Mouse (Mus musculus): ENCODE data around the gene Btbd9.
"Not testable (repeated sequence)": the region's sequence is repeated elsewhere in the genome, so short reads cannot be mapped to it uniquely, and the experiment has no call there.

Btbd9 gene

DNA sequence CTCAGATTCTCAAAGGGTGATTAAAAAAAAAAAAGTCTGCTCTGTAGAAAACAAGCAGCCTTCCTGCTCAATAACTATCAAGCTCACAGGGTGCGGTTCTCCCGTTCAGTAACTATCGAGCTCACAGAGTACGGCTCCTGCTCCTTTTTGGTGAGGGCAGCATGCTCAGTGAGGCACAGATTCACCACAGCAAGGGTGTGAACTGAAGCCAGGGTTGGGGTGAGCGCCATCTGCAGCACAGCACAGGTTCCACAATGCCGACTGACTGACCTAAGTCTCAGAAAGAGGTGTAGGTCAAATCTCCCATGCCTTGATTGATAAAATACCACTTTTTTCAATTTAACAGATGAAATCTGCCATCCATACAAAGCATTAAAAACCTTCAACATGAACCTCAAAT, 66.1 kb downstream of the Btbd9 start:
- peak; percentile 87 to 93 for DNase-seq

DNA sequence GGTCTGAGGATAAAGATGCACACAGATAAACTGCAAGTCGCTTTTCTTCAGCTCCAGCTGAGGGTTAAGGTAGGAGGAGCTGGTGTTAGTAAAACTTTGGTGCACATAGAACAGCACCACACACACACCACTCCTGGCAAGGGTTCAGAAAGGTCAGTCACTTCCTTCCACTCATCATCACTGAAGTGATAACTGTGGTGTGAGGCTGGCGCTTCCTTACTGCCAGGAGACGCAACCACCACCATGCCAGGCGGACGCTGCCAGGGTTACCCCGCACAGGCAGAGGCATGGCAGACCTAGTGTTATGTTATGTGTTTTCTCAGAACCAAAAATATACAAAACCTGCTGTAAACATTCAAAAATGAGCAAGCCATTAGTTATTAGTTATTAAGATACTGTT, 66.6 kb downstream of the Btbd9 start:
- DNase-seq: peak; percentile 50

DNA sequence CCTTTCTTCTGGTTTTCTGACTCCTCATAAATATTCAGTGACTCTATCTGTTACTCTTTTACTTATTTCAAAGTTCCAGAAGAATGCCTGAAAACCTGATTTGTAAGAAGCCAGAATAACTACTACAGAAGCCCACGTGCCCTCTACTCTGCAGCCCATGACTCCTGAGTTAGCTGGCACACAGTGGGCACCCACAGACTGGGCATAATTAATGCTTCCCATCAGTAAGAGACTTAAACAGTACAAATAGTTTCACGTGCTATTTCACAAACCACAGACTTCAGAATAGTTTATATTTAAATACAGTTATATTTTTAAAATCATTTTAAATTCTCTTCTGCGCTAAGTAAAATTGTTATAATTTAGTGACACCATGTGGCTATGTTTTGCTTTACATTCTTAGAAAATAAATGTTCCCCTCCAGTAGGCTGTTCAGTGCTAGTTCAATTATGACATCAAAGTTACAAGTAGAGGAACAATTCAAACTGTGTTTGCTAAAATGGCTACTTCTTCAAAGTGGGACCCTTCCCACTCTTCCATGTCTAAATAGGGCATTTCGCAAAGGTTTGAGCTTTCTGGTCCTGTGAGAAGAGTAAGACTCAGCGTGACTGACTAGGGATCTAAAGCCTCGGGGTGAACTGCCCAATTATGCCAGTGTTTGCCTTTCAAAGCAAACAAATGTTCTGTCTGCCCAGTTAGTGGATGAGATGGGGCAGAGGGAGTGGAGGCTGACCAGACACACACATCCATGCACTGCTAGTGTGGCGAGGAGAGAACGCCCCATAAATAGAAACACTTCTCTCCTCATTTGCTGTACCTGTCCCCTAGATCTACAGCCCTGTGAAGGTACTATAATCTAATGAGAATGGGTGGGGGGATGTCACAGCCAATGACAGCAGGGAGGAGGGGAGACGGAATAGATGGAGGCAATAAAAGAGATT, 68.4 kb downstream of the Btbd9 start:
- DNase-seq: no peak

DNA sequence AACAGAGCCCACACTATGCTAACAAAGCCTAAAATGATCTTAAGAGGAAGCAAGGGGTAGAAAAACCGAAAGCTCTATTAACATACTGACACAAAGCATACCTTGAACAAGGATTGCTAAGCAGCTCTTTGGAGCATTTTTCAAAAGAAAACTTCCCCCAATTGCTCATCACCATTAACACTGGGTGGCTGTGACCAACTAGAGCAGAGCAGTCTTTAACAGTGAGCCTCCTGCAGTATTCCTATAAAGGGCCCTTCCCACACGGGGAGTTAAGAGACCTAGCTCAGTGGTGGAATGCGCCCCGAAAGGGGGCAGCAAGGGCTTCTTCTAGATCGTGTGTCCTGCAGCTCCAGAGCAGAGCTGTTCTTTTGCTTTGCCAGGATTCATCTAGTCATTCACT, 69.4 kb downstream of the Btbd9 start:
- DNase-seq: no peak

DNA sequence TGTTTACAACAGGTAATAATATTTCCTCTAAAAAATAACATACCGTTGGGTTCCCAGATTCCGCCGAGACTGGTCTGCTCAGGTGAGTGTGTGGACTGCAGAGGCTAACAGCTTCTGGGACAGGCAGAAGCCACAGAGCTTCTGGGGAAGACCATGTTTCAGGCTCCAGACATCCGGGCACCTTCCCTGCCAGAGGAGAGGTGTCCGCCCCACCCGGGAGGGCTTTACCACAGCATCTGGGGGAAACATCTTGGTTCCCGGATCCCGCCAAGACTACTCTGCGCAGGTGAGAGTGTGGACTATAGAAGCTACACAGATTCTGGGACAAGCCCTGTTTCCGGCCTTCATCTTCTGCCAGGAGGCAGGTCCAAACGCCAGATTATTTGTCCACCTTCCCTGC, 76.7 kb downstream of the Btbd9 start:
- DNase-seq: not testable (repeated sequence)

DNA sequence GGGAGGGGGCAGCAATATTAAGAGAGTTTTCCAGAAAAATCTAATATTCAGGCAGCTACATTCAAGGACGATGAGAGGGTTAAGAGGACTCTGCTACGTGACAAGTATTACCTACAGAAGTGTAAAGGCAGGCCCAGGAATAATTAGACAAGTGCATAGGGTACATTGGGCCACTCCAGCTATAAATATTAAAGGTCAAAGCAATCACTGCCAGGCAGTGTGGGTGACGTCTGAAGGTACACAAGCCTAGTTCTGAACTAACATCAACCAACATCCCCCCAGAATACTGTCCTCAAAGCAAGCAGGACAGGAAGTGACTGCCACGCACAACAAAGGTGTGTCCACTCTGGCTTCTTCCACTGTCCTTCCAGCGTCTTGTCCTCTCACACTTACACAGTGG, 77.5 kb downstream of the Btbd9 start:
- DNase-seq: no peak

DNA sequence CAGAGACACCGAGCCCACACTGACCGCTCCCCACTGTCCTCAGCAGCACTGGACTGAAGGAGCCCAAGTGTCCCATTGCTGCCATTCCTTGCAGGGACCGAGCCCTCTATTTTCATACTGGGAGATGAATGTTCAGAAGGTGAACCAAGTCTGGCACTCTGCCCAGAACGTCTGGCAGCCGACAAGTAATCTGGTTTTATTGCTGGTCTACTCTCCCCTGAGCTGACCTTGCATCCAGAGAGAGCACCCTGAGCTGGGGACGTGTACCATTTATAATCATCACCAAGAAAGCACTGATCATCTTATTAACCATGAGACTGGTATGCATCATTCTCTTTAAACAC, 77.9 kb downstream of the Btbd9 start:
- DNase-seq: peak; percentile 67 to 68

DNA sequence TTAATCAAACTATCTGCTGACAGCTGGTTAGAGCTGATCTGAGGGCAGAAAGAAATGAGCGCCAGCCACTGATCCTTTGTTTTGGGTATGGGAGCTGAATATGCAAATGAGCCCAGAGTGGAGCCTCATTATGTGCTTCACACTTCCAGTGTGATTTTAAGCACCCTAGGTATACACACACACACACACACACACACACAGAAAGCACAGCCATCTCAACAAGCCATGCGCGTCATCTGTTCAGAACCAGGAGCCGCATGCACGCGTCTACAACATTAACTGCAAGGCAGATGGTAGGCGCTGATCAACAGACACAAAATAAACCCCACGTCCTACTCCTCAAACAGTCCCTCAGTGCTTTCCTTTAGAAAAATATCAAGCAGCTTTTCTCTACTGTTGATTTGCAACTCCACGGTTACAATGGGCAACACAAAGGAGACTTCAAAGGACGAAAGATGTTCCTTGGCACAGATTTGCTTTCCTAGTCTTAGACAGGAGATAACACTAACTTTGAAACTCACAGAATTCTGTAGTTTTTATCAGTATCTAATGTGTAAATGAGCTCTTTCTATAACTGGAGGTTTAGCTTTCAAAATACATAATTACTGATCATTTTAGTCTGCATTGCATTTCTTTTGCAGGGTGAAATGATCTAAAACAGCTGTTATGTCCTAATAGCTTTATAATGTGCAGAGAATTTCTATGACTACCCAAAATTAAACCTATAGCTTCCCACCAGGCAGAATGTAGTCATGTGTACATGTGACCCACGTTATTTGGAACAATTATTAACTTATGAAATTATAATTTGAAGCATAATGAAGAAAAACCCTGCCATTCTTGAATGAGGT, 78.5 kb downstream of the Btbd9 start:
- DNase-seq: no peak

DNA sequence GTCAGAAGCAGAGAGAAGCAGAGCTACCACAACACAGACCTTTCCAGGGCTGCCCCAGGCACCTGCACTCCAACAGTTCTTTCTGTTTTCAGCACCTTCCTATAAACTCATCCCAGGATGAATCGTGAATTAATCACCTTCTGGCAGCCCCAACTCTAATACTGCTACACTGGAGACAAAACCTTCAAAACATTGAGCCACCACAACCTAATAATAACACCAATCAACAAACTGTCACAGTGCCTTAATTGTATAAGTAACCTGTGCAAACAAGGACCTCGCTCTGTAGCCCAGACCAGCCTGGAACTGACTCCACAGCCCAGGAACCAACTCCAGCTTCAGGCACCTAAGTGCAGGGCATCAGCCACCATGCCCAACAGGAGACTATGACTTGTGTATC, 80.7 kb downstream of the Btbd9 start:
- DNase-seq: no peak

DNA sequence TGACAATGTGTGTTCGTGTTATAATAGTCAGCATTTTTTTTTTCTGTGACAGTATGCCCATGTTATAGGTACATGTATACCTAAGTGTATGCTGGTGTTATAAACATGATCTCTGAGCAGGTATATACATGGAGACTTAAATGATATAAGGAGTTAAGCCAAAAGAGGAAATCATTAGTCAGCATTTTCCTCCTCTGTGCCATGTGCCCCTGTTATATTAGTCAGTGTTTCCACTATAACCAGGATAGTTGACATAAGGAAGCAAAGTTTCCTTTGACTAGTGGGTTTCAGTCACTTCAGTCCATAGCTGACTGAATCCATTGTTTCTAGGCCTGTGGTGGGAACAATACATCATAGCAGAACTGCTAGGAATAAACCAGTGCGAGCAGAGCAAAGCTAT, 81.1 kb downstream of the Btbd9 start:
- DNase-seq: no peak

DNA sequence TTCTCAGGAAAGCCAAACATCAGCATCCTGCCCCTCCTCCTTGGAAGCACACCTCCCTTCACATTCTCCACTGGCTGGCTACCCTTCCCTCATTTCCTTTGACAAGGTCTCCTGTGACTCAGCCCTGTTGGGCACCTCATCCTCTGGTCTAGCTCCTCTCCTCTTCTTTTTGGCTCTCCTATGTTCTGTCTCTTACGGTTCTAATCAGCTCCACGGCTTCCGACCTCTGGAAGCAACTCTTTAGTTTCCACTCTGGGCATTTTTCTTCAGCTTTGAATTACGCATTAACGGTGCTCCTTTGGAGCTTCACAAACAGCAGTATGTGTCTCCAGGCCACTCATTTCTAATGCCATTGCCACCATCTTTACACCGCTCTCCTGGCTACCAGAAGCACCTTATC, 82.8 kb downstream of the Btbd9 start:
- DNase-seq: no peak

DNA sequence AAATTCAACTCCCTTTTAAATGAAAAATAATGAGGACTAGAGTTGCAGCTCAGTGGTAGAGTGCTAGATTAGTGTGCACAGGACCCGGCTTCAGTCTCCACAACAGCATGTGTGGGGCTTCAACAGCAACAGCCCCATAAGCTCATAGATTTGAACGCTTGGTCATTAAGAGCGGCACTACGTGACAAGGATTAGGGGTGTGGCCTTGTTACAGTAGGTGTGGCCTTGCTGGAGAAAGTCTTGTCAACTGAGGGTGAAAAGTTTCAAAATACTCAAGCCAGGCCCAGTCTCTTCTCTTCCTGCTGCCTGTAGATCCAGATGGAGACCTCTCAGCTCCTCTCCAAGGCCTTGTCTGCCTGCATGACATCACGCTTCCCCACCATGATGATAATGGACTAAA, 84.1 kb downstream of the Btbd9 start:
- DNase-seq: no peak

DNA sequence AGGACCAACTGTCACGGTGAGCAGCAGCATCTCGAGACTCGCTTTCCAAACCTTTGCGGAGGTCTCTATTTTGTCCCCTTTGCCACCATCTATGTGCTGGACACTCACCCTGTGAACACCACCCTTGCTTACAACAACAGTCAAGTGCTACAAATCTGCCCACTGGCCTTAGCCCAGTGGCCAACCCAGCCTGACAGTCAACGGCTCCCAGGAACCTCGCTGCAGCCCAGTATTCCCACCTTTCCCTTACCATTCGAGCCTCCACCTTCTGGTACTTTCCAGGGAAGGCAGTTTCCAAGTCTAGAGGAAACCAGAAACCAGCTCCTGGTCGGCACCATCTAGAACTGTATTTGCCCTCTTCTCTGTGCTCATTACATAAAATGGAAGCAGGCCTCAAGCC, 84.7 kb downstream of the Btbd9 start:
- no peak for DNase-seq

DNA sequence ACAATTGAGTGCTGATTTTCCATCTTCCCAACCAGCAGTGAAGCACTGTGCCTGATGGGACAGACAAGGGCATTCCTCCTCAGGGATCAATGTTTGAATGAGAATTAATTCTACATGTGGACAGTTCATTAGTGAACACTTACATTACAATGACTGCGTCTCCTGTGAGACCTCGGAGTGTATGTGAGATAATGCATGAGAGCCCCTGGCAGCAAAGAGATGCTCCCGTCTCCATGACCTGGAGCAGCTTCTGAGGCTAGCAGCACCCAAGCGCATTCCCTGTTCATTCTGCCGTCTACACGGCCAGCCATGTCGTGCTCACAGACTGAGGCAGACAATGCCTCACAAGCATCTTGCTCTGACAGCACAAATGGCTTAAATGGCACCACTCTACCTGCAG, 85.7 kb downstream of the Btbd9 start:
- no peak for DNase-seq

DNA sequence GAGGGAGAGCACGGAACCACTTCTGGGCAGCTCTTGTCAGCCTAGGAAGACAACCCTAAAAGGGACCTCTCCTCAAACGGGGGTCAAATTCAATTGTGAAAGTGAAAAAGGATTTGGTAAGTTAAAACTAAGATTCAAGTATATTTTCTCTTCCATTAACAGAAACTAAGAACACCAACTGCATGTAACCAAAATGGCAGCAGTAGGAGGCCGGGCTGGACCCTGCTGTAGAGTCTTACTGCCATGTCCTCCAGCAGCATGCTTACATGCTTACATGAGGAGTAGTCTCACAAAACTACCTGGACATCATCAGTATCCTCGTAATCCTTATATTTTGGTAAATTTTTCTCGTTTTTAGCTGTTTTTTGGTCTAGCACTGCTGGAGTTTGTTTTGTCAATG, 86.2 kb downstream of the Btbd9 start:
- DNase-seq: no peak

DNA sequence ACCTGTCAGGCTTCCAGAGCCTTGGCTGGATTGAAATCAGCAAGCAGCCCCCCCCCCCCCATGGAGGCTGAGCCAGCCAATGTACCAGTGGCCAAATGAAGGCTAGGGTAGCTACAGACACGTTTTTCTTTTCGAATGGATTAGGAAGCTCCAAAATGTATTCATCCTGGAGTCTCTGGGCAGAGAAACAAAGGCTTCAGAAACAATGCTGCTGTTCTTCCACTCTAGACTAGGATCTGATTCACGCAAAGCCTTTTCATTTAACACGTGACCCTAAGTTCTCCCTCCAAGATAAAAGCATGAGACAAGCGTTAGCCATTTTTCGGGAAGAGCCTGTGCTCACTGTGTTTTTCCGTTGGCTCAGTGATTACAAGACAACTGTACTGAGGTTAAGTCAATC, 86.7 kb downstream of the Btbd9 start:
- DNase-seq: no peak

DNA sequence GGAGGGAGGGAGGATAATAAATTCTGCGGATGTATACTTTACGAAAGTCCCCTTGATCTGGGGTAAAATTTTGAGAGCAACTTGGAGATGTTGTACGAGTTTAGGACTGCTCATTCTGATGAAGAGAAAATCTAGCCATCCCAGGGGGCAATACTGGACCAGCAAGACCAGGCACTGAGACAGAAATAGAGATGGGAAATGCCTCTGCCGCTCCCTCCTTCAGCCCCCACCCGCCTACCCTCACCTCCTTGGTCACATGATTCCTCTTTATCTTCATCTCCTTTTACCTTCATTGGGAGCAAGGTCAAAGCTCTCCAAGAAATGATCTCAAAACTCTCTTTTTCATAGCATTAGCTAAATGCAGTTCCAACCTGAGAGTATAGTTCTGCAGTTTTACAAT, 88.6 kb downstream of the Btbd9 start:
- no peak for DNase-seq

DNA sequence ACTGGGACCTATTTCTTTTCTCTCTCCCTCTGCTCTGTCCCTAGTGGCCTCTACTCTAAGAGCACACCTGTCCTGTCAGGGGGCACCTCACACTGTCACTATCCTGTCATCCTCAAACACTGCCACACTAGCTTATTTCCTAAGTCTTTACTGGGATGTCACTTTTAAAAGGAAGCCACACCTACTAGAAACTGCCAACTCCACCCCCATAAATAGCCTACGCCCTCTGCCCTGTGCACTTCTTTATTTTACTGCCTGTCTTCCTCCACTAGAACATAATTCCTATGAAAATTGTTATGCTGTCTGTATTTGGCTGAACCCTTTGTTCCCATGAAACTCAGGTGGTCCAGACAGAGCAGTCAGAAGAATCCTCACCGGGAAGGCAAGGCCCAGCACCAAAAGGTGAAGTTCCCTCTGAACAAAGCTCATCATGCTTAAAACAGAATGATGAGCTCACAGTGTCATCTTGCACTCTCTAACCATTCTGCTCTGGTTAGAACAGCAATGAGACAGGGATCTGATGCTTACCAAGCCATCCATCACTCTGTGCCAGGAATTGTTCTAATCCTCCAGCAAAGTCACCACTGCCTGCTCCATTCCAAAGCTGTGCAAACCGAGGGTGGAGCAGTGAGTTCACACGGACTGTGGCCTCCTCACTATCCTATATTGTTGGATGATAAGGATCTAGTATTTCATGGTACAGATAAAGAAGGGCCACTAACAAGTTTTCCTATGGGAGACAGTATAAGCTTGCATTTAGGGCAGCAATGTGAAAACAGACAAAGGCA, 91.0 kb downstream of the Btbd9 start:
- DNase-seq: no peak

DNA sequence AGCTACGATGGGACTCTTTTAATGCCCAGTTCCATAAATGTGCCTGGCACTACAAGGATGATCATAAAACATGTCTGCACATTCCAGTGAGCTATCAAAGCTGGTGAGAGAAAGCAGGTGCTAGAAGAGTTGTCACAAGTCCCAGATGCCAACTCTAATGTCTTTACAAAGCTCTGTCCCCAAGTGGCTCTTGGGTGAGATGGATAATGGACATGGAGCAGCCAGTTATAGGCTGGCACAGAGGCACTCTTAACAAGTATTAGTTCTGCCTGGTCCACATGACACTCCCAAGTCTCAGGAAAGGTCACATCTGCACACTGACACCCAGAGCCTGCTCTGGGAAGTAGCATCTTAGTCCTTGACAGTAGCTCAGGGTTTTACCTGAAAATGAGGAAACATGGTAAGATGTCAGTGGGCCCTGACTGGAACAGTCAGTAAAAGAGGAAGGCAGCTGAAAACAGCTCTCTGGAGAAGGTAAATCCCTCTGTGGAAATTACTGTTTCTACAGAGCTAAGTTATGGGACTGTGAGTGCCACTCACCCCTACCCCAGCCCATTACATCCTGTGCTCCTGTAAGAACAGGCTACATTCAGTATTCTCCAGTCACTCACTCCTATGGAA, 91.7 kb downstream of the Btbd9 start:
- DNase-seq: no peak

DNA sequence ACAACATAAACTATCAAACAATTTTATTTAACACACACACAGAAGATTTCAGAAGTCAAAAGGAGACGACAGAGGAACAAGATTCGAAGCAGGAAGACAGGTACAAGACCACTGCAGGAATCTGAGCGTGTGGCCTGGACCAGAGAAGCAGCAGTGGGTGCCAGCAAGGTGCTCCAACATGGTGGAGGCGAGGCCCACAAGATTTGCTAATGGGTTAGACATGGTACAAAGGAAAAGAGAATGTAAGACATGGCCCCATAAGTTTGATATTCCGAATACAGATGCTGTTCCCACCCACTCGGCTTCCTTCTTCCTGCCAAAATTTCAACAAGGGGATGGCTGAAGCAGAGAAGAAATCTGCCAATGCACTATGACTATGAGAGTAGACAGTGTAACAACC, 94.5 kb downstream of the Btbd9 start:
- no peak for DNase-seq

DNA sequence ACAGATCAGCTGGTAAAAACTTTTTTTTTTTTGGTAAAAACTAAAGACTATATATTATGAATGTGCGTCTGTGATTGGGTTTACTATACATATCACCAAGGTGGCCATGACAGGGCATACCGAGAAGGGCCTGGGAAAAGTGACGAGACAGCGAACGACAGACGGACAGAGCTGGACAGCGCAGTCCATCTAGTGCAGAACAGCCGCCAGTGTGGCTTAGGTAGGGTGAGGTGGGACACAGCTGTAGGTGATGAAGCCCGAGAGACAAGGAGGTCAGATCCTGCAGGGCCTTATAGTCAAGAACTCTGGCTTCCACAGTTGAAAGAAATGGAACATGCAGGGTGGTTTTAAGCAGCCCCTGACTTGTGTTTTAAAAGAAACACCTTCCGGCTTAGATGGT, 94.9 kb downstream of the Btbd9 start:
- DNase-seq: no peak

DNA sequence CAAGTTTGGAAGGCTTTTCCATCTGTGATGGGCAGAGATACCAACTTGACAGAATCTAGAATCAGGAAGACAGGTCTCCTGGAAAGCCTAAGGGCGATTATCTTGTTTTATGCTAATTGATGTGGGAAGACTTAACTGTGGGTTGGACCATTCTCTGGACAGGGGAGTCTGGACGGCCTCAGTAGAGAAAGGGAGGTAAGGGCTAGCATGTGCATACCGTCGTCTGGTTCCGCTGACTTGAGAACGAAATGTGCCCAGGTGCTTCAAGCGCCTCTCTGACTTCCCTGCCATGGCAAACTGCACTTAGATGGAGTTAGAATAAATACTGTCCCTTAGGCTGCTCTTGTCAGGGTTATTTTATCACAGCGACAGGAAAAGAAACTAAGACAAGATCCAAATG, 95.9 kb downstream of the Btbd9 start:
- no peak for DNase-seq

DNA sequence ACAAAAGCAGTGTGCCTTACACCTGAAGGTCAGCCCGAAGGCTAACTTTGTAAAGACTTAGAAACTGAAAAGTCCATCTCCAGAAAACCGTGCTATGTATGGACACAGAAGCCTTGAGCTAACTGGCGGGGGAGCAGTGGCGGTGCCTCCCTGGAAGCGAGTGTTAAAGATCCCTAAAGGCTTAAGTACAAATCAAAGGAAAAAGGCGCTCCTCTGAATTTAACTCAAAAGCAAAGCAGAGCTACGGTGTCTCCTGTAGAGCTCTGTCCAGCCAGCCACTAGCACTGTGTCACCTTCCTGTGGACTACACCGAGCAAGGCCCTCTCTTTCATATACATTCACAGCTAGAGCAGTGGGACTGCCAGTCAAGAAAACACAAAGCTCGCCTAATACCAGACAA, 98.1 kb downstream of the Btbd9 start:
- DNase-seq: no peak

Data from cerebellum, adult 18-20 months (tissue).